Mouse (Mus musculus) hindbrain, embryonic 12.5 days (tissue): ENCODE data around the gene Tmem35b. TPM values are rescaled to one million over a fixed set of nuclear protein-coding genes. Genes with fewer than 3 reads are reported as not detected.

Source experiments
- polyA plus RNA-seq: library from polyadenylated mRNA; unstranded; fragments of >200 nt; fragmentation: Nextera tagmentation; extraction: Ambion mirVana; gene quantifications from 2 replicates; pipeline ENCODE4 v1.2.1, GENCODE M21; 2016

Tmem35b gene
- polyA plus RNA-seq, 1 experiment from 2014 or later: 20.0 TPM

Other genes with a start within 250 kb of the Tmem35b start
- 43.9 and 46.0 TPM in 2 replicates for gene Zmym4, start 155.6 kb upstream of the Tmem35b start, polyA plus RNA-seq
- 178 and 204 TPM in 2 replicates for gene Sfpq, start 102.4 kb upstream of the Tmem35b start, polyA plus RNA-seq
- gene Zmym1, start 62.5 kb upstream of the Tmem35b start, polyA plus RNA-seq: 25.7 and 27.0 TPM in 2 replicates
- gene Zmym6, start 46.3 kb upstream of the Tmem35b start, polyA plus RNA-seq: 36.0 and 41.1 TPM in 2 replicates
- 12.5 and 13.3 TPM in 2 replicates for gene Dlgap3, start 45.5 kb downstream of the Tmem35b start, polyA plus RNA-seq
- gene Smim12, start 120.1 kb downstream of the Tmem35b start, polyA plus RNA-seq: 44.7 and 50.6 TPM in 2 replicates
- gene Gja4, start 190.3 kb downstream of the Tmem35b start, polyA plus RNA-seq: 13.9 and 15.2 TPM in 2 replicates
- 0.33 and 0.46 TPM in 2 replicates for gene Gjb3, start 207.2 kb downstream of the Tmem35b start, polyA plus RNA-seq
- 0.19 and 0.36 TPM in 2 replicates for gene Gjb4, start 230.4 kb downstream of the Tmem35b start, polyA plus RNA-seq
- gene Gjb5, start 234.5 kb downstream of the Tmem35b start, polyA plus RNA-seq: 0.30 and 0.44 TPM in 2 replicates